In the genomic region with DNA sequence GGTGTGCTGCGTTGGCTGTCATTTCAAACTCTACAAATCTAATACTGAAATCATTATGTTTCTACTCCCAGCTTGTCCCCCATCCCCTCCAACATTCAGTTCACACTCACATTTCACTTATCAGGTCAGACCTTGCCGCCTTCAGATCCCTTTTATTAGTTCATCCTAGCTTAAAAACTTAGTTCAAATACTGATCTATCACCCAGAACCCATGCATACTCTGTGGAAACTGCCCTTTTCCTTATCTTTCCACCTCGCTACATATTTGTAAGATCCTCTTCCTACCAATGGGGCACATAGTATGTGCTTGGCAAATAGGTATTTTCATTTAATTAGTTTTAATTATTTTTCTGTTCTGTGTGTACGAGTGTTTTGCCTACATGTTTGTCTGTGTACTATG, we compare ENCODE assay signal across 28 mouse cellular contexts. TPM values are rescaled to one million over a fixed set of nuclear protein-coding genes. Genes with fewer than 3 reads are reported as not detected.
"Had no signal": no experiment of that assay in that cellular context is flagged by ENCODE, and none has a peak within 500 bp of the region (broad histone marks: within the 10 kb centered on the region; RNA-seq: fewer than 3 reads in every experiment).

No protein-coding gene starts in this region.

- DNase-seq: cerebellum, adult 8-10 months; cerebellum, adult 9-10 months; cerebellum, adult 9-11 months; cerebellum, postnatal 10 days; cerebellum, postnatal 14 days; cerebellum, postnatal 25 days; cerebellum, postnatal 36 days; embryo, embryonic 11 days; forebrain, postnatal 0 days; gastrocnemius, postnatal 10 days; gastrocnemius, postnatal 14 days; gastrocnemius, postnatal 25 days; gastrocnemius, postnatal 36 days; heart, adult 11 months; heart, adult 18-20 months; heart, adult 2 months had no signal

- H3K9me3 ChIP-seq: embryonic facial prominence, embryonic 10.5 days; embryonic facial prominence, embryonic 12.5 days; embryonic facial prominence, embryonic 13.5 days; embryonic facial prominence, embryonic 15.5 days; forebrain, embryonic 10.5 days; forebrain, embryonic 12.5 days; forebrain, embryonic 13.5 days; forebrain, embryonic 15.5 days; heart, embryonic 10.5 days had no signal

- H3K27ac ChIP-seq: embryonic facial prominence, embryonic 10.5 days; embryonic facial prominence, embryonic 12.5 days; embryonic facial prominence, embryonic 13.5 days; embryonic facial prominence, embryonic 15.5 days; forebrain, embryonic 10.5 days; forebrain, embryonic 12.5 days; forebrain, embryonic 13.5 days; forebrain, embryonic 15.5 days; heart, adult 2 months; heart, embryonic 10.5 days had no signal

- H3K4me3 ChIP-seq: embryonic facial prominence, embryonic 10.5 days; embryonic facial prominence, embryonic 12.5 days; embryonic facial prominence, embryonic 13.5 days; embryonic facial prominence, embryonic 15.5 days; erythroblast, embryonic 14.5 days; forebrain, embryonic 10.5 days; forebrain, embryonic 12.5 days; forebrain, embryonic 13.5 days; forebrain, embryonic 15.5 days; heart, adult 2 months; heart, embryonic 10.5 days had no signal

- H3K27me3 ChIP-seq: embryonic facial prominence, embryonic 12.5 days; embryonic facial prominence, embryonic 13.5 days; embryonic facial prominence, embryonic 15.5 days; forebrain, embryonic 12.5 days; forebrain, embryonic 13.5 days; forebrain, embryonic 15.5 days had no signal

- H3K4me1 ChIP-seq: embryonic facial prominence, embryonic 10.5 days; embryonic facial prominence, embryonic 12.5 days; embryonic facial prominence, embryonic 13.5 days; embryonic facial prominence, embryonic 15.5 days; forebrain, embryonic 10.5 days; forebrain, embryonic 12.5 days; forebrain, embryonic 13.5 days; forebrain, embryonic 15.5 days; heart, embryonic 10.5 days had no signal

- H3K9ac ChIP-seq: embryonic facial prominence, embryonic 12.5 days; embryonic facial prominence, embryonic 13.5 days; embryonic facial prominence, embryonic 15.5 days; forebrain, embryonic 12.5 days; forebrain, embryonic 13.5 days; forebrain, embryonic 15.5 days; forebrain, postnatal 0 days had no signal

- H3K36me3 ChIP-seq: embryonic facial prominence, embryonic 10.5 days; embryonic facial prominence, embryonic 12.5 days; embryonic facial prominence, embryonic 13.5 days; embryonic facial prominence, embryonic 15.5 days; forebrain, embryonic 10.5 days; forebrain, embryonic 12.5 days; forebrain, embryonic 15.5 days; heart, embryonic 10.5 days had no signal

RNA-seq across cellular contexts. Expression of gene P4ha3, which starts 41.1 kb away (rescaled TPM):
- total RNA-seq: common myeloid progenitor, adult 5-6 weeks; granulocyte monocyte progenitor cell, adult 5-6 weeks had no signal
- polyA plus RNA-seq: erythroblast, embryonic 14.5 days had no signal
